Mouse (Mus musculus): ENCODE data around the gene Pomc. TPM values are rescaled to one million over a fixed set of nuclear protein-coding genes. Genes with fewer than 3 reads are reported as not detected.

The Pomc gene
- polyA plus RNA-seq, 1 experiment, result 4.9 TPM

- DNase-seq (ENCODE audit: low read depth), result no peak
- TF ChIP-seq CTCF (IDR thresholded peaks at IDR 0.05; ENCODE audit: borderline replicate concordance, extremely low read depth, insufficient read depth, insufficient read length), result no peak
- no peak for TF ChIP-seq POLR2A (IDR thresholded peaks at IDR 0.05; ENCODE audit: borderline replicate concordance, extremely low read depth, insufficient read depth, insufficient read length, poor library complexity, severe bottlenecking)
Observed at GRCm38 (mm10) chr12:3980991-3981349, 26.2 kb downstream of the Pomc start.

GRCm38 (mm10) chr12:3981350-3982131 lies 26.8 kb downstream of the Pomc start:
- TF ChIP-seq POLR2A (IDR thresholded peaks at IDR 0.05; ENCODE audit: borderline replicate concordance, extremely low read depth, insufficient read depth, insufficient read length, poor library complexity, severe bottlenecking) (no peak), CTCF (IDR thresholded peaks at IDR 0.05; ENCODE audit: borderline replicate concordance, extremely low read depth, insufficient read depth, insufficient read length) (no peak)
- DNase-seq (ENCODE audit: low read depth), result peak; percentile 90

GRCm38 (mm10) chr12:3982257-3982656 lies 27.5 kb downstream of the Pomc start:
- peak; percentile 77 for DNase-seq (ENCODE audit: low read depth)
- TF ChIP-seq POLR2A (IDR thresholded peaks at IDR 0.05; ENCODE audit: borderline replicate concordance, extremely low read depth, insufficient read depth, insufficient read length, poor library complexity, severe bottlenecking), result no peak
- TF ChIP-seq CTCF (IDR thresholded peaks at IDR 0.05; ENCODE audit: borderline replicate concordance, extremely low read depth, insufficient read depth, insufficient read length), result no peak

GRCm38 (mm10) chr12:3983736-3984135 lies 29.0 kb downstream of the Pomc start:
- TF ChIP-seq POLR2A (IDR thresholded peaks at IDR 0.05; ENCODE audit: borderline replicate concordance, extremely low read depth, insufficient read depth, insufficient read length, poor library complexity, severe bottlenecking), result no peak
- TF ChIP-seq CTCF (IDR thresholded peaks at IDR 0.05; ENCODE audit: borderline replicate concordance, extremely low read depth, insufficient read depth, insufficient read length), result peak; percentile 72
- peak; percentile 87 for DNase-seq (ENCODE audit: low read depth)

GRCm38 (mm10) chr12:3984446-3984845 lies 29.7 kb downstream of the Pomc start:
- DNase-seq (ENCODE audit: low read depth), result no peak
- no peak for TF ChIP-seq POLR2A (IDR thresholded peaks at IDR 0.05; ENCODE audit: borderline replicate concordance, extremely low read depth, insufficient read depth, insufficient read length, poor library complexity, severe bottlenecking)
- TF ChIP-seq CTCF (IDR thresholded peaks at IDR 0.05; ENCODE audit: borderline replicate concordance, extremely low read depth, insufficient read depth, insufficient read length), result no peak

GRCm38 (mm10) chr12:3989943-3990342 lies 35.2 kb downstream of the Pomc start:
- DNase-seq (ENCODE audit: low read depth), result peak; percentile 24
- no peak for TF ChIP-seq CTCF (IDR thresholded peaks at IDR 0.05; ENCODE audit: borderline replicate concordance, extremely low read depth, insufficient read depth, insufficient read length)
- TF ChIP-seq POLR2A (IDR thresholded peaks at IDR 0.05; ENCODE audit: borderline replicate concordance, extremely low read depth, insufficient read depth, insufficient read length, poor library complexity, severe bottlenecking), result no peak

- DNase-seq (ENCODE audit: low read depth), result no peak
- TF ChIP-seq CTCF (IDR thresholded peaks at IDR 0.05; ENCODE audit: borderline replicate concordance, extremely low read depth, insufficient read depth, insufficient read length) (no peak), POLR2A (IDR thresholded peaks at IDR 0.05; ENCODE audit: borderline replicate concordance, extremely low read depth, insufficient read depth, insufficient read length, poor library complexity, severe bottlenecking) (no peak)
Observed at GRCm38 (mm10) chr12:3991047-3991446, 36.3 kb downstream of the Pomc start.

GRCm38 (mm10) chr12:3996749-3997148 lies 42.0 kb downstream of the Pomc start:
- no peak for DNase-seq (ENCODE audit: low read depth)
- TF ChIP-seq CTCF (IDR thresholded peaks at IDR 0.05; ENCODE audit: borderline replicate concordance, extremely low read depth, insufficient read depth, insufficient read length) (no peak), POLR2A (IDR thresholded peaks at IDR 0.05; ENCODE audit: borderline replicate concordance, extremely low read depth, insufficient read depth, insufficient read length, poor library complexity, severe bottlenecking) (no peak)

GRCm38 (mm10) chr12:4000406-4000805 lies 45.7 kb downstream of the Pomc start:
- DNase-seq (ENCODE audit: low read depth), result no peak
- no peak for TF ChIP-seq CTCF (IDR thresholded peaks at IDR 0.05; ENCODE audit: borderline replicate concordance, extremely low read depth, insufficient read depth, insufficient read length)
- no peak for TF ChIP-seq POLR2A (IDR thresholded peaks at IDR 0.05; ENCODE audit: borderline replicate concordance, extremely low read depth, insufficient read depth, insufficient read length, poor library complexity, severe bottlenecking)

GRCm38 (mm10) chr12:4004648-4005047 lies 49.9 kb downstream of the Pomc start:
- DNase-seq (ENCODE audit: low read depth), result peak; percentile 47
- TF ChIP-seq POLR2A (IDR thresholded peaks at IDR 0.05; ENCODE audit: borderline replicate concordance, extremely low read depth, insufficient read depth, insufficient read length, poor library complexity, severe bottlenecking), result no peak
- no peak for TF ChIP-seq CTCF (IDR thresholded peaks at IDR 0.05; ENCODE audit: borderline replicate concordance, extremely low read depth, insufficient read depth, insufficient read length)

- TF ChIP-seq CTCF (IDR thresholded peaks at IDR 0.05; ENCODE audit: borderline replicate concordance, extremely low read depth, insufficient read depth, insufficient read length) (no peak), POLR2A (IDR thresholded peaks at IDR 0.05; ENCODE audit: borderline replicate concordance, extremely low read depth, insufficient read depth, insufficient read length, poor library complexity, severe bottlenecking) (no peak)
- DNase-seq (ENCODE audit: low read depth), result no peak
Observed at GRCm38 (mm10) chr12:4006079-4006478, 51.3 kb downstream of the Pomc start.

GRCm38 (mm10) chr12:4007181-4007580 lies 52.4 kb downstream of the Pomc start:
- TF ChIP-seq POLR2A (IDR thresholded peaks at IDR 0.05; ENCODE audit: borderline replicate concordance, extremely low read depth, insufficient read depth, insufficient read length, poor library complexity, severe bottlenecking), result no peak
- DNase-seq (ENCODE audit: low read depth), result peak; percentile 31
